Mouse (Mus musculus): ENCODE measurements at regions not wholly inside any gene's neighbourhood (a gene's known extent, or its start where the extent isn't known, plus 50 kb on each side); places are given as distances from the start of the nearest gene placed in this dataset.

DNA sequence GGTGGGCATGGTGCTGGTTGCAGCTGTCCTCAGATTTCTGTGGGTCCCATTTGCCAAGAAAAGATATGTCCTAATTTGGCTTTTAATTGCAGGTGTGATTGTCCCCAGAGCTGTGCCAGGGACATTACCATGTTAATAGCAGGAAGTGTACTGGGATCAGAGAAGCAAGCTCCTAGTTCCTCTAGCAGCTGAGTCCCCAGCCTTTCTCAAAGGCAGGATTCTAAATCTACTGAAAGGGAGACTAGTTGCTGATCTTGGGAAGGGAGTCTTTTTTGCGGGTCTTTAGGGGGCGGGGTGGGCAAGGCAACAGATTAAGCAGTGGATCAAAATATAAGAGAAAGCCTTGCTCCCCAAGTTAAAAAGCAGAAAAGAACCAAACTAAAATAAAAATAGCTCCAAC is 122.3 kb upstream of the Ankrd55 start:
- TF ChIP-seq POLR2A (IDR thresholded peaks at IDR 0.05; ENCODE audit: insufficient read depth, low read depth, low read length) (no peak), CTCF (IDR thresholded peaks at IDR 0.05) (no peak)

All from heart, adult 2 months (tissue).